Mouse (Mus musculus) adrenal gland, adult 2 months (tissue): ENCODE results near the gene Osbpl9. TPM values are rescaled to one million over a fixed set of nuclear protein-coding genes. Genes with fewer than 3 reads are reported as not detected.

Experiments
- DNase-seq: peaks from one replicate; pipeline ENCODE4 v3.0.0; 2021
- polyA plus RNA-seq: library from polyadenylated mRNA; depleted of rRNA; stranded (reverse); fragments of >200 nt; gene quantifications from 2 replicates; pipeline ENCODE4 v1.2.3, GENCODE M21; 2012
- total RNA-seq, 2 experiments: library from RNA; stranded (reverse); gene quantifications; 2 replicates each; pipeline ENCODE4 v1.2.3; 2021

Osbpl9 gene
- total and polyA plus RNA-seq, 3 experiments = 68.5 to 168 (median 112) TPM

- no peak for DNase-seq
Observed at GRCm38 (mm10) chr4:109105254-109105653, 96.8 kb downstream of the Osbpl9 start.

GRCm38 (mm10) chr4:109103145-109103883 is 98.8 kb downstream of the Osbpl9 start:
- DNase-seq = no peak

- DNase-seq = no peak
Observed at GRCm38 (mm10) chr4:109102574-109102973, 99.5 kb downstream of the Osbpl9 start.

GRCm38 (mm10) chr4:109098861-109099260 is 103.2 kb downstream of the Osbpl9 start:
- no peak for DNase-seq

- DNase-seq = no peak
Observed at GRCm38 (mm10) chr4:109094269-109094668, 107.8 kb downstream of the Osbpl9 start.

- no peak for DNase-seq
Observed at GRCm38 (mm10) chr4:109092344-109092743, 109.7 kb downstream of the Osbpl9 start.

GRCm38 (mm10) chr4:109091241-109091777 is 110.8 kb downstream of the Osbpl9 start:
- no peak for DNase-seq

GRCm38 (mm10) chr4:109089999-109090398 is 112.1 kb downstream of the Osbpl9 start:
- DNase-seq = peak; percentile 77

- DNase-seq = peak; percentile 76
Observed at GRCm38 (mm10) chr4:109089171-109089570, 112.9 kb downstream of the Osbpl9 start.

- no peak for DNase-seq
Observed at GRCm38 (mm10) chr4:109080118-109080517, 122.0 kb downstream of the Osbpl9 start.

GRCm38 (mm10) chr4:109079676-109080075 is 122.4 kb downstream of the Osbpl9 start:
- no peak for DNase-seq

GRCm38 (mm10) chr4:109078941-109079340 is 123.1 kb downstream of the Osbpl9 start:
- DNase-seq = no peak

- no peak for DNase-seq
Observed at GRCm38 (mm10) chr4:109073296-109073695, 128.8 kb downstream of the Osbpl9 start.

GRCm38 (mm10) chr4:109072891-109073290 is 129.2 kb downstream of the Osbpl9 start:
- no peak for DNase-seq

- DNase-seq = no peak
Observed at GRCm38 (mm10) chr4:109065714-109066113, 136.4 kb downstream of the Osbpl9 start.

GRCm38 (mm10) chr4:109064941-109065340 is 137.1 kb downstream of the Osbpl9 start:
- DNase-seq = no peak

- DNase-seq = no peak
Observed at GRCm38 (mm10) chr4:109059255-109059821, 142.7 kb downstream of the Osbpl9 start.

GRCm38 (mm10) chr4:109057640-109058039 is 144.4 kb downstream of the Osbpl9 start:
- no peak for DNase-seq

- no peak for DNase-seq
Observed at GRCm38 (mm10) chr4:109056351-109056750, 145.7 kb downstream of the Osbpl9 start.

GRCm38 (mm10) chr4:109054003-109054402 is 148.1 kb downstream of the Osbpl9 start:
- peak; percentile 50 for DNase-seq

- DNase-seq = no peak
Observed at GRCm38 (mm10) chr4:109052282-109052681, 149.8 kb downstream of the Osbpl9 start.

- DNase-seq = no peak
Observed at GRCm38 (mm10) chr4:109048258-109048657, 153.8 kb downstream of the Osbpl9 start.

GRCm38 (mm10) chr4:109043756-109044155 is 158.3 kb downstream of the Osbpl9 start:
- no peak for DNase-seq

GRCm38 (mm10) chr4:109043294-109043693 is 158.8 kb downstream of the Osbpl9 start:
- no peak for DNase-seq
